Mouse (Mus musculus) heart, adult 11 months (tissue): ENCODE measurements around the gene Art4.

Experiments used
- DNase-seq: peaks from one replicate; pipeline ENCODE4 v3.0.0; 2022

Gene Art4

GRCm38 (mm10) chr6:136866150-136866549 lies 8.6 kb upstream of the Art4 start:
- no peak for DNase-seq

GRCm38 (mm10) chr6:136865360-136865759 lies 7.8 kb upstream of the Art4 start:
- no peak for DNase-seq

- no peak for DNase-seq
Observed at GRCm38 (mm10) chr6:136861020-136861419, 3.5 kb upstream of the Art4 start.

- no peak for DNase-seq
Observed at GRCm38 (mm10) chr6:136858420-136858819, 887 bp upstream of the Art4 start.

GRCm38 (mm10) chr6:136857873-136858260 lies 334 bp upstream of the Art4 start:
- DNase-seq, result peak; percentile 98

- peak; percentile 94 for DNase-seq
Observed at GRCm38 (mm10) chr6:136856071-136856636, 1.4 kb downstream of the Art4 start.

- no peak for DNase-seq
Observed at GRCm38 (mm10) chr6:136855183-136855582, 2.4 kb downstream of the Art4 start.

- no peak for DNase-seq
Observed at GRCm38 (mm10) chr6:136854361-136854781, 3.2 kb downstream of the Art4 start.

- no peak for DNase-seq
Observed at GRCm38 (mm10) chr6:136852762-136853161, 4.8 kb downstream of the Art4 start.

- no peak for DNase-seq
Observed at GRCm38 (mm10) chr6:136852348-136852747, 5.2 kb downstream of the Art4 start.

- DNase-seq, result peak; percentile 67
Observed at GRCm38 (mm10) chr6:136850267-136850666, 7.3 kb downstream of the Art4 start.

GRCm38 (mm10) chr6:136848971-136849370 lies 8.6 kb downstream of the Art4 start:
- no peak for DNase-seq

GRCm38 (mm10) chr6:136848399-136848798 lies 9.1 kb downstream of the Art4 start:
- no peak for DNase-seq

- peak; percentile 95 for DNase-seq
Observed at GRCm38 (mm10) chr6:136847790-136848189, 9.7 kb downstream of the Art4 start.

GRCm38 (mm10) chr6:136847267-136847666 lies 10.3 kb downstream of the Art4 start:
- DNase-seq, result peak; percentile 70

GRCm38 (mm10) chr6:136845706-136846480 lies 11.6 kb downstream of the Art4 start:
- DNase-seq, result peak; percentile 64

GRCm38 (mm10) chr6:136844903-136845302 lies 12.6 kb downstream of the Art4 start:
- no peak for DNase-seq

GRCm38 (mm10) chr6:136837323-136837722 lies 20.2 kb downstream of the Art4 start:
- DNase-seq, result peak; percentile 86

GRCm38 (mm10) chr6:136835352-136835751 lies 22.2 kb downstream of the Art4 start, which contains the start of gene Smco3:
Gene Smco3 (minus strand): TSS chr6:136835452.
- DNase-seq, result peak; percentile 51

GRCm38 (mm10) chr6:136831712-136832111 lies 25.8 kb downstream of the Art4 start:
- DNase-seq, result peak; percentile 89

GRCm38 (mm10) chr6:136828681-136829080 lies 28.9 kb downstream of the Art4 start:
- DNase-seq, result peak; percentile 86

GRCm38 (mm10) chr6:136827881-136828561 lies 29.5 kb downstream of the Art4 start, which contains the start of gene Wbp11:
Gene Wbp11 (minus strand): TSS chr6:136828233.
- peak; percentile 100 for DNase-seq

- no peak for DNase-seq
Observed at GRCm38 (mm10) chr6:136827516-136827880, 30.0 kb downstream of the Art4 start, which contains the start of gene BC049715. Gene BC049715 (plus strand): TSS chr6:136827626.

- no peak for DNase-seq
Observed at GRCm38 (mm10) chr6:136827116-136827515, 30.4 kb downstream of the Art4 start.
